Mouse (Mus musculus) spleen, adult 2 months (tissue): Measurements from ENCODE around the gene Gm49359. TPM values are rescaled to one million over a fixed set of nuclear protein-coding genes. Genes with fewer than 3 reads are reported as not detected.
"Not testable (repeated sequence)": the region's sequence is repeated elsewhere in the genome, so short reads cannot be mapped to it uniquely, and the experiment has no call there.

Experiments used
- DNase-seq, 2 experiments: peaks; one replicate each; pipeline versions ENCODE4 v3.0.0 to v3.0.0-alpha.2; 2012 to 2021; ENCODE audit warnings: low spot score in 2 of 2, low read depth in 1 of 2
- H3K27ac ChIP-seq: fragments of 200-500 bp; 2 replicates; pipeline ENCODE4 v1.5.1; 2012; ENCODE audit warnings: low read length, inconsistent platforms; ENCODE audit not compliant: insufficient read depth
- H3K27me3 ChIP-seq: fragments of 200-500 bp; 2 replicates; pipeline ENCODE4 v1.6.1; 2012; ENCODE audit warnings: mild to moderate bottlenecking, moderate library complexity, low read length, inconsistent platforms; ENCODE audit not compliant: control insufficient read depth, insufficient read depth
- H3K36me3 ChIP-seq: fragments of 200-500 bp; 2 replicates; pipeline ENCODE4 v1.6.1; 2012; ENCODE audit warnings: mild to moderate bottlenecking, low read length, inconsistent platforms; ENCODE audit not compliant: control insufficient read depth, insufficient read depth
- H3K4me1 ChIP-seq: fragments of 200-500 bp; 2 replicates; pipeline ENCODE4 v1.6.1; 2011; ENCODE audit warnings: inconsistent platforms; ENCODE audit not compliant: control insufficient read depth, insufficient read depth, insufficient read length
- H3K4me3 ChIP-seq: fragments of 200-500 bp; 2 replicates; pipeline ENCODE4 v1.5.1; 2011; ENCODE audit warnings: mild to moderate bottlenecking, inconsistent platforms; ENCODE audit not compliant: insufficient read depth, insufficient read length; ENCODE audit errors: extremely low read depth
- WGBS: fragments of 180-500 bp; shearing (Covaris S2); methylation state at CpG from one replicate; pipeline ENCODE4 v1.1.7; 2018; 5-methylcytosine and 5-hydroxymethylcytosine counted together
- polyA plus RNA-seq: library from polyadenylated mRNA; depleted of rRNA; stranded (reverse); fragments of >200 nt; gene quantifications from 2 replicates; pipeline ENCODE4 v1.2.3, GENCODE M21; 2012; rRNA removed

The Gm49359 gene
- polyA plus RNA-seq = 0.36 and 1.0 TPM in 2 replicates

DNA sequence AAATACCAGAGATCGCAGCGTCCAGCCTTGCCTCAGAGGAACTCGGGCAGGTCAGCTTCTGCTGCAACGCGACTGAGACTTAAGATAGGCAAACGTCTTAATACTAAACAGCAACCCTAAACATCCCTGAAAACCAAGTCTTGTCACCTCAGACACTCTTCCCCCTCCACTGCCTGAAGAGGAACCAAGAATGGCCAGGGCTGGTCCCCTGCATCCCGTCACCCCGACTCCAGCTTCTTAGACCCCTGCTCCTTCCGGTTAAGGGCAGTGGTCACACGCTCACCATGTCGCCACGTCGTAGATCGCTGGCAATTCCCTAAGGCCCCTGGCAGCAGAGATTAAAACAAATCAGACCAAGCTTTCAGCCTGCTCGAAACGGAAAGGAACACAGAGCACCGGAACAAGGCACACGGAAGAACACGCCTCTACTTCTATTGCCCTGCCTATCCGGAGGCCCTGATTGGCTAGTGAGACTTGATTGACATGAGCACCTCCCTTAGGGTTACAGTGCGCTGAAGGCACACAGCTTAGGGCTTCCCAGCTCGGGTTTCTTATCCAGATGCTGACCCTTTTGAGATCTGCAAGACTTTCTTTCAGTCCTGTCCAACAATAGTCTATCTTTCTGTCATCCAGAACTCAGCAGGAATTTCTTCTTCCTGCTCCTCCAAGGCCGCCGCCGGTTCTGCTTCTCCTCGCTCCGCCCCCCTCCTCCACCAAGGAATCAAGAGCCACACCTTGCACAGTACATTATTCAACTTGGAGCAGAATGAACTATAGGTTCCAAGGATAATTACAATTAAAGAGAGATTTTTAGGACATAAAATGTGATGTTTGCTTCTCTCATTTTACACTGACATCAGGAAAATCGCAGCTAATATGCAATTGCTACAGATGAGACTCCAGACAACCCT lies at the start of gene Gm49359:
Gene Gm49359, minus strand, starts transcription at position 409 of the 911 bp plus-strand sequence.
- Histone ChIP-seq H3K4me3 (peak within 1 kb of the TSS; percentile 83), H3K27ac (peak within 1 kb of the TSS; percentile 76)
- not testable (repeated sequence) for H3K36me3 ChIP-seq, H3K27me3 ChIP-seq, H3K4me1 ChIP-seq
- DNase-seq = peak; percentile 90
- WGBS = 2% methylated on average over 28 of the region's 28 CpGs

- not testable (repeated sequence) for H3K36me3 ChIP-seq, H3K27ac ChIP-seq, H3K27me3 ChIP-seq, H3K4me3 ChIP-seq, H3K4me1 ChIP-seq, DNase-seq
- 84% methylated on average over 1 of the region's 1 CpGs for WGBS
Measured at GRCm38 (mm10) chr13:62510641-62511420, 44.2 kb upstream of the Gm49359 start.

DNA sequence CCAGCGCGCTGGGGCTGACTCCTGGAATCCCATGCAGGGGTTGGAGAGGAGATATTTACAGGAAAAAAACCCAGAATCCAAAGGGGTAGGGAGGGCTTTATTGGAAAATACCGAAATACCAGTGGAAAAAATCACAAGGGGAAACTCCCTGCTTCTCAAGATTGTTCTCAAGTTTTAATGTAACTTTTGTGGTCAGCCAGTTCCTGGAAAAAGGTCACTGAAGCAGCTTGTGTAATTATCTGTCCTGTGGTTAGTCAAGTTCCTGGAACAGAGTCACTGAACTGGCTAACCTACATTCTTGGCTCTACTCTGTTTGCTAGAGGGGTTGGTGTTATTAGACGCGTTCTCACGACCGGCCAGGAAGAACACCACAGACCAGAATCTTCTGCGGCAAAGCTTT lies 6.0 kb upstream of the Gm49359 start:
- H3K27me3 ChIP-seq, H3K36me3 ChIP-seq, H3K27ac ChIP-seq, H3K4me1 ChIP-seq, DNase-seq, H3K4me3 ChIP-seq: not testable (repeated sequence)
- 93% methylated on average over 8 of the region's 8 CpGs for WGBS

DNA sequence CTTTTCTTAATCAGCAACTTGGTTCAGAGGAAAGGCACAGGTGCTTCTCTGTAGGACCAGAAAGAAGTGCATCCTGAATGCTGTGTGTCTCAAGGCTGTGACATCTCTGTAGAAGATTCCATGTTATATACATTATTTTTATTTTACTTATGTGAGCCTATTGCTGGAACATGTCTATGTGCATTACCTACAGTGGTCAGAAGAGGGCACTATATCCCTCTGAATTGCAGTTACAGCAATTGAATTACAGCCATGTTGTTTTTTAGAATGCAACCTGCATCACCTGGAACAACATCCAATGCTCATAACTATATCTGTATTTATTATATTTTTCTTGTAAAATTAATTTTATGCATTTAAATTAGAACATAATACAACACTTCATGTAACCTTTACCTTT lies 3.3 kb upstream of the Gm49359 start:
- not testable (repeated sequence) for H3K27ac ChIP-seq, H3K36me3 ChIP-seq, H3K4me3 ChIP-seq, H3K27me3 ChIP-seq, H3K4me1 ChIP-seq
- peak; percentile 14 to 47 for DNase-seq

Other genes starting within 250 kb of the Gm49359 start
- gene Gm3604, start 83.7 kb downstream of the Gm49359 start, polyA plus RNA-seq = 0.05 and 0.27 TPM in 2 replicates
- not detected in 2 replicates for gene Zfp935, start 91.7 kb upstream of the Gm49359 start, polyA plus RNA-seq
- 0.77 and 1.0 TPM in 2 replicates for gene Zfp934, start 104.4 kb upstream of the Gm49359 start, polyA plus RNA-seq
- 0.15 and 0.26 TPM in 2 replicates for gene 6720489N17Rik, start 157.3 kb upstream of the Gm49359 start, polyA plus RNA-seq